Mouse (Mus musculus): ENCODE data around the gene Pcdh9.

GRCm38 (mm10) chr14:93545575-93545974, 344.9 kb downstream of the Pcdh9 start:
- TF ChIP-seq CTCF (IDR thresholded peaks at IDR 0.05; ENCODE audit: insufficient read depth, low read depth, low read length), result no peak
- TF ChIP-seq POLR2A (IDR thresholded peaks at IDR 0.05; ENCODE audit: insufficient read depth, low read depth, low read length), result no peak
